Mouse (Mus musculus) spleen, adult 2 months (tissue): ENCODE results near the gene Wdhd1. TPM values are rescaled to one million over a fixed set of nuclear protein-coding genes. Genes with fewer than 3 reads are reported as not detected.
A peak's percentile ranks its signal among the peaks of the same experiment; 100 is the strongest.
"Not testable (repeated sequence)": the region's sequence is repeated elsewhere in the genome, so short reads cannot be mapped to it uniquely, and the experiment has no call there.

ENCODE experiments used
- DNase-seq, 2 experiments: peaks; one replicate each; pipeline versions ENCODE4 v3.0.0 to v3.0.0-alpha.2; 2012 to 2021; ENCODE audit warnings: low spot score in 2 of 2, low read depth in 1 of 2
- H3K27ac ChIP-seq: fragments of 200-500 bp; 2 replicates; pipeline ENCODE4 v1.5.1; 2012; ENCODE audit warnings: low read length, inconsistent platforms; ENCODE audit not compliant: insufficient read depth
- H3K27me3 ChIP-seq: fragments of 200-500 bp; 2 replicates; pipeline ENCODE4 v1.6.1; 2012; ENCODE audit warnings: mild to moderate bottlenecking, moderate library complexity, low read length, inconsistent platforms; ENCODE audit not compliant: control insufficient read depth, insufficient read depth
- H3K36me3 ChIP-seq: fragments of 200-500 bp; 2 replicates; pipeline ENCODE4 v1.6.1; 2012; ENCODE audit warnings: mild to moderate bottlenecking, low read length, inconsistent platforms; ENCODE audit not compliant: control insufficient read depth, insufficient read depth
- H3K4me1 ChIP-seq: fragments of 200-500 bp; 2 replicates; pipeline ENCODE4 v1.6.1; 2011; ENCODE audit warnings: inconsistent platforms; ENCODE audit not compliant: control insufficient read depth, insufficient read depth, insufficient read length
- H3K4me3 ChIP-seq: fragments of 200-500 bp; 2 replicates; pipeline ENCODE4 v1.5.1; 2011; ENCODE audit warnings: mild to moderate bottlenecking, inconsistent platforms; ENCODE audit not compliant: insufficient read depth, insufficient read length; ENCODE audit errors: extremely low read depth
- CTCF ChIP-seq: fragments of 200-500 bp; IDR thresholded peaks from 2 replicates; pipeline ENCODE4 v1.5.1; 2011; ENCODE audit warnings: mild to moderate bottlenecking, inconsistent platforms; ENCODE audit not compliant: insufficient read depth, insufficient read length, insufficient replicate concordance; ENCODE audit errors: extremely low read depth
- POLR2A ChIP-seq: fragments of 200-500 bp; IDR thresholded peaks from 2 replicates; pipeline ENCODE4 v1.6.1; 2011; ENCODE audit warnings: low read depth, low read length, inconsistent platforms
- WGBS: fragments of 180-500 bp; shearing (Covaris S2); methylation state at CpG from one replicate; pipeline ENCODE4 v1.1.7; 2018; 5-methylcytosine and 5-hydroxymethylcytosine counted together
- polyA plus RNA-seq: library from polyadenylated mRNA; depleted of rRNA; stranded (reverse); fragments of >200 nt; gene quantifications from 2 replicates; pipeline ENCODE4 v1.2.3, GENCODE M21; 2012; rRNA removed

Wdhd1 gene
- polyA plus RNA-seq, result 2.7 and 2.9 TPM in 2 replicates

DNA sequence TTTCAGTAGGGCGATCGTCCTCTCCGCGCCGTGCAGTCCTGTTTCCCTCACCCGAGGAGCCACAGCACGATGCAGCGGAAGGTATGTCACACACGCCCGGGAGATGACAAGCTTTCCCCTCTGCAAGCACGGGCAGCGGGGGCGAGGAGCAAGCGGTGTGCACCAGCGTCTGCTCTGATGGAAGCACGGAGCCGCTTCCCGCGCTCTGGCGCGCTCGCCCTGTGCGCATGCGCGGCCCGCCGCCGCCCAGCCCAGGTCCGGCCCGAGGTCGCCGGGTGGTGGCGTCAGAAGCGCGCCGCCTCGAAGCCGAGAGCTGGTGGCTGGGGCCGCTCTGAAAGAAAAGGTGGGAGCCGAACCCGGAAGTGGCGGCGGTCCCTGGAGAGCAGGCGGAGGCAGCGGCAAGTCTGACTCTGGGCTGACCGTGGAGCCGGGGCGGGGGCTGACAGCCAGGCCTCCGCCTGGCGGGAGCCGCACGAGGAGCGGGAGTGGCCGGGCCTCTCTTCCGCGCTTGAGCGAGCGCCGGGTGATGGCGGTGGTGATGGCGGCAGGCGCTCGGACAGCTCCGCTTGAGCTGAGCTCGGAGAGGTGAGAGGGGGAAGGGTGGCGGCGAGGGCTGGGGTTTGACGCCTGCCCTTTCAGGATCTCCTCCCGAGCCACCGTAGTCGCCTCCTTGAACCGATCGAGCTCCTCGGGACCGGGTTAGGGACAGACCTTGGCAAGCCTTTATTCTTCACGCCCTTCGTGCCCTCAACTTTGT, at the start of gene Wdhd1, which contains the start of gene Socs4:
Gene Wdhd1 (minus strand): TSS at position 221 of the 757 bp plus-strand sequence.
Gene Socs4 (plus strand): TSS at position 295 of the 757 bp plus-strand sequence.
- TF ChIP-seq CTCF (no peak), POLR2A (peak; percentile 56; the same call in 1 of the 2 replicates)
- H3K36me3 ChIP-seq, result peaks cover 3% of the 10 kb centered on the region; the same call in 1 of the 2 replicates
- WGBS, result under 1% methylated on average over 77 of the region's 77 CpGs
- H3K4me3 ChIP-seq, result peak within 1 kb of the TSS; percentile 100
- no peaks in the 10 kb centered on the region for H3K4me1 ChIP-seq
- H3K27ac ChIP-seq, result peak within 1 kb of the TSS; percentile 98
- no peaks in the 10 kb centered on the region for H3K27me3 ChIP-seq
- DNase-seq, result peak; percentile 82 to 97

- no peak overlapping the region for H3K27ac ChIP-seq
- no peaks in the 10 kb centered on the region for H3K27me3 ChIP-seq
- no peak for DNase-seq
- 88% methylated on average over 9 of the region's 9 CpGs for WGBS
- H3K4me3 ChIP-seq, result no peak overlapping the region
- TF ChIP-seq POLR2A (no peak), CTCF (no peak)
- H3K4me1 ChIP-seq, result no peaks in the 10 kb centered on the region
- H3K36me3 ChIP-seq, result no peaks in the 10 kb centered on the region
Measured at GRCm38 (mm10) chr14:47325965-47326761, 49.5 kb upstream of the Wdhd1 start.

DNA sequence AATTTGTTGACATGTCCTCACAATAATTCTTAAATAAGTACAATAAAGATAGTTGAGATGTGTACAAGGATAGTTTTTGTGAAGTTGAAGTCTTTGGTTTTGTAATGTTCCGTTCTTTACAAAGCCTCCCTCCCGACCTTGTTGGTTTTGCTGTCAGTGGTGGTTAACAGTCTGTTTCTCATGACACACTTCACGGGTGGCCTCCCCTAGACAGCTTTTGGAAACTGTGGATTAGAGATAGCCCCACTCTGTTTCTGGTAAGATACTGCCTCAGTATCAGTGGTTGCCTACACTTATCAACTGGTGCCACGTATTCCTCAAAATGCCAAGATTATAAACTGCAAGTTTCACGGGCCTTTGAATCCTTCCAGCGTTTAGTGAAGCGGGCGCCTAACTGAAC, 44.9 kb upstream of the Wdhd1 start:
- not testable (repeated sequence) for H3K4me3 ChIP-seq, H3K27ac ChIP-seq, DNase-seq, H3K4me1 ChIP-seq, H3K27me3 ChIP-seq
- 88% methylated on average over 7 of the region's 8 CpGs for WGBS
- H3K36me3 ChIP-seq, result peaks cover 10% of the 10 kb centered on the region; the same call in 1 of the 2 replicates

DNA sequence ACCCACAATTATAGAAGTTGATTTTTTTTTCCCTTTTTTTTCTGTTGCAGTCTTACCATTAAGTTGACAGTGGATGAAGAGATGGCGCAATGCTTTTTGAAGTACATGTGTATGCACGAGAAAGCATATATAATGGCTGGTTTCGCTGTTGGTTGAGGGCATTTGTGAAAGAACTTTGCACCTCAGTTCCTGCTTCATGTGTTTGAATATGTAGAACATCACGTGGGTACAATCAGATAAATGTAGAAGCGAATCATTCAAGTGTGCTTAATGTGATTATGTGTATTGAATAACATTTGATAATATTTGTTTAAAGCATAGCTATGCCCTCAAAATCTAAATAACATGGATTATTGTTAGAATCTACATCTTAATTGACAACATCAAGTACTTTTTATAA, 42.7 kb upstream of the Wdhd1 start:
- 87% methylated on average over 5 of the region's 5 CpGs for WGBS
- DNase-seq, result no peak
- Histone ChIP-seq H3K27ac (no peak overlapping the region), H3K4me1 (no peaks in the 10 kb centered on the region), H3K36me3 (peaks cover 17% of the 10 kb centered on the region), H3K4me3 (no peak overlapping the region), H3K27me3 (no peaks in the 10 kb centered on the region)
- TF ChIP-seq CTCF (no peak), POLR2A (no peak)

DNA sequence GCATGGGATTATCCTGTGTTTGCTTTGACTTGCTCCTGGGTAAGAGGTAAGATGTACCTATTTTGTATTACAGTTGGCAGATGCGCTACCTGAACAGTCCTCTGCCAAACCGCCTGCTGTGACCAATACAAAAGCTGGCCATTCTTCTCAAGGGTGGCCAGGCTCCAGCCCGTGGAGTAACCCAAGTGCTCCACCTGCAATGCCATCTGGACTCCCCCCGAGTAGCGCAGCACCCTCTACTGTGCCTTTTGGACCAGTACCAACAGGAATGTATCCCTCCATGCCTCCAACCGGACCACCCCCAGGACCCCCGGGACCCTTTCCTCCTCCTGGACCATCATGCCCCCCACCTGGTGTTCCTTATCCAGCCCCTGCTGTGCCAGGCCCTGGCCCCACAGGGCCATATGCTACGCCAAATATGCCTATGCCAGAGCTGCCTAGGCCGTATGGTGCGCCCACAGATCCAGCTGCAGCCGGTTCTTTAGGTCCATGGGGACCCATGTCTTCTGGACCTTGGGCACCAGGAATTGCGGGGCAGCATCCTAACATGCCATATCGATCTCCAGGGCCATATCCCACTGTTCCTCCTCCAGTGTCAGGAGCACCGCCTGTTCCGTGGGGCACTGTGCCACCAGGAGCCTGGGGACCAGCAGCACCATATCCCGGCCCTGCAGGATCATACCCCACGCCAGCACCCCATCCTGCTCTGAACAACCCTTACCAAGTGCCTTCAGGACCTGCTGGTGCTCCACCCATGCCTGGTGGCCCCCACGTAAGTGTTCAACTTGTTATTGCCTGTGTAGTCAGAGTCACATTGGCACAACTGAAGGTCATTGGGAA, 33.9 kb upstream of the Wdhd1 start:
- Histone ChIP-seq H3K36me3 (peaks cover 30% of the 10 kb centered on the region), H3K27me3 (no peaks in the 10 kb centered on the region), H3K4me3 (no peak overlapping the region), H3K4me1 (no peaks in the 10 kb centered on the region; the same call in 1 of the 2 replicates), H3K27ac (no peak overlapping the region)
- WGBS, result 93% methylated on average over 18 of the region's 18 CpGs
- DNase-seq, result no peak
- TF ChIP-seq CTCF (no peak), POLR2A (no peak)

DNA sequence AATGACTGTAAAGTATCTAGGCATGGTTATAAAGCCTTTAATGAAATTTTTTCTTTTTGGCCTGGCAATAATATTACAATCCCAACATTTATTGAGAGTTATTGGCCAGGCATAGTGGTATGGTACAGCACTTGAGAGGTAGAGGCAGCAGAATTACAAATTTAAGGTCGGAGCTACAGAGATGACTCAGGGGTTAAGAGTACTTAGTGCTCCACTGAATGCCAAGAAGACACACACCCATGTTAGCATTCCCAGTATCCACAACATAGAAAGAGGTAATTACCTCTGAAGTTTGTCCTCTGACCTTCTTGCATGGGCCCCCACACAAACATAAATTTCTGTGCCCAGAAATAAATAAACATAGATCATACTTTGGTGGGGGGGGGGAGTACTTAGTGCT, 32.4 kb upstream of the Wdhd1 start:
- no peaks in the 10 kb centered on the region for H3K27me3 ChIP-seq
- WGBS, result 97% methylated on average over 1 of the region's 1 CpGs

More for the DNA sequence above, 32.4 kb upstream of the Wdhd1 start:
- peaks cover 3% of the 10 kb centered on the region; the same call in 1 of the 2 replicates for H3K4me1 ChIP-seq
- TF ChIP-seq POLR2A (no peak), CTCF (no peak)
- no peak for DNase-seq
- H3K36me3 ChIP-seq, result peaks cover 25% of the 10 kb centered on the region
- H3K27ac ChIP-seq, result no peak overlapping the region
- H3K4me3 ChIP-seq, result no peak overlapping the region
